1 mouse cellular context compared by ENCODE assay signal in the genomic region with DNA sequence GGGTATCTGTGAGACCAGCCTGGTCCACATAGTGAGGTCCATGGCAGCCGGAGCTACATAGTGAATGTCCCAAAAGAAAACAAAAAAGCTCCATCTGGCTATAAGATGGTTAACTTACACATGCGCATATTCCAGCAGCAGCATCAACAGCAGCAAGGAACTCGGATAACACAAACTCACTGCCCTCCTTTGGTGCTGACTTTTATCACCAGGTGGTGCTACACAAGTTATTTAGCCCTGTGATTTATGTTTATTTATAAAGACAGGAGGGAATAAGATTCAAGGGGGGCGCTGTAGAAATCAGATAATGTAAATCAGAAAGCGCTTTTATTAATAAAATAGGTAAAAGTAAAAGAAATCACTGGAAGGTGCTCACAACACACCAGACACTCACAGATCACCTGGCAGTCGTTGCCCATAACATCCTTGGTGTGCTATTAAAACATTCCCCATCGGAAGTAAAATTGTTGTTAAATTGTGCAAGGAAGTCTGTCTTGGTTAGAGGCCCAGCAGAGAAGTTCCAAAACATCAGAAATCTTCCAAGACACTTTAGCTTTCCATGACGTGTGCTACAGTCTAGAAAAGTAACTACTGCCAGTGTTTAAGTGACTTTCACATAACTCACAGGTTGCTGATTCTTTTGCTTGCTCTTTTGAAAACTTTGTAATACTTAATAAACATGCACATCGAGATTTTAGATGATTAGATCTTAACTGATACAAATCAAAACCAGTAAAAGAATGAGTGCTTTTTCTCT.
TF ChIP-seq lines count a peak whose summit lies in the region.

No protein-coding gene starts in this region.

TF ChIP-seq in MEL, 35 proteins besides CTCF, POLR2A, EP300 and RAD21 (continued from another document):
- no peak for TF ChIP-seq MAFK (IDR thresholded peaks at IDR 0.05; ENCODE audit: borderline replicate concordance, low read depth, low read length)
- no peak for TF ChIP-seq MYC (IDR thresholded peaks at IDR 0.05; ENCODE audit: low read depth, low read length)
- no peak for TF ChIP-seq MYB (IDR thresholded peaks at IDR 0.05; ENCODE audit: low read depth, low read length)
- TF ChIP-seq CHD1 (IDR thresholded peaks at IDR 0.05; ENCODE audit: low read depth, low read length): no peak; the same call in 1 of the 2 replicates
- no peak for TF ChIP-seq BHLHE40 (IDR thresholded peaks at IDR 0.05; ENCODE audit: borderline replicate concordance, low read depth, low read length)
- TF ChIP-seq TBP (IDR thresholded peaks at IDR 0.05; ENCODE audit: low read depth, low read length): no peak
- TF ChIP-seq TAL1 (IDR thresholded peaks at IDR 0.05; ENCODE audit: low read length): no peak
